In the genomic region with DNA sequence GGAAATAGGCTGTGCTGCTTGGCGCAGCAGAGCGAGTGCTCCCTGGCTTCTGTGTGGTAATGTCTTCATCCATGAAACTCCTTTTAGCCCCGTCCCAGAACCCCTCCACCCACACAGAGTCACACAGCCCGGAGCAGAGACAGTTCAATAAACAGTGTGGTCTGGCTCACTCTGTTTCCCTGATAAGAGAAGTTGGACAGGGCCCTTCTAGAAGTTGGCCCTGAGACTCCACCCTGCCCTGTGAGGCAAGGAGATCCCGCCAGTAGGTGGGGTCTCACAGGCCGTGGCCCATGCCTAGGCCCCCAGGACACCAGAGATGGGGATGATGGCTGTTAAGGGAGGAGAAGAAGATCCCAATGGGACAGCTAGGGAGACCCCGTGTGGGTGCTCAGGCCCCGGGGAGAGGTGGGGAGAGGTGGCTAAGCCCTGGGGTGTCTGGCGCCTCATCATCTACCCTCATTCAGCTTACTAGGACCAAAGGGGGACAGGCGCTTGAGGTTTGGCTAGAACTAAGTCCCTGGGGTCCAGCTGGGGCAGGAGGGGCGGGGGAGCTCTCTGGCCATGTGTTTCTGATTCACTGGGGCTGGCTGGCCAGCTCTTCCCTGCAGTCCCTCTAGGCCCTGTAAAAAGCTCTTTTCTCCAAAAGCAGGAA, we compare ENCODE assay signal across 9 mouse cellular contexts. TPM values are rescaled to one million over a fixed set of nuclear protein-coding genes. Genes with fewer than 3 reads are reported as not detected.
DNase-seq lines count a peak whose midpoint lies in the region; ATAC-seq and TF ChIP-seq lines count a peak whose summit lies in the region.
"Had no signal": no experiment of that assay in that cellular context is flagged by ENCODE, and none has a peak within 500 bp of the region (broad histone marks: within the 10 kb centered on the region; RNA-seq: fewer than 3 reads in every experiment).

No protein-coding gene starts in this region.

- H3K36me3 ChIP-seq in heart, embryonic 16.5 days (ENCODE audit: control insufficient read depth, insufficient read depth): no peaks in the 10 kb centered on the region
- H3K36me3 ChIP-seq in liver, embryonic 15.5 days (replicated peaks): no peaks in the 10 kb centered on the region
- H3K36me3 ChIP-seq in forebrain, postnatal 0 days (ENCODE audit: insufficient read depth): no peaks in the 10 kb centered on the region

- TF ChIP-seq CTCF in cerebellum, adult 2 months (IDR thresholded peaks at IDR 0.05; ENCODE audit: borderline replicate concordance, insufficient read depth, low read depth, low read length): no peak
- TF ChIP-seq CTCF in forebrain, postnatal 0 days (IDR thresholded peaks at IDR 0.05; ENCODE audit: low read depth): no peak

- peak overlapping the region; percentile 15; the same call in 1 of the 2 replicates for H3K9ac ChIP-seq in heart, embryonic 16.5 days (ENCODE audit: low read length)
- no peak overlapping the region for H3K9ac ChIP-seq in liver, embryonic 15.5 days
- H3K9ac ChIP-seq in forebrain, postnatal 0 days: no peak overlapping the region

- peaks cover 6% of the 10 kb centered on the region for H3K4me1 ChIP-seq in heart, embryonic 16.5 days (ENCODE audit: control insufficient read depth, insufficient read depth, low read length)
- H3K4me1 ChIP-seq in liver, embryonic 15.5 days (replicated peaks): peaks cover 29% of the 10 kb centered on the region
- peaks cover 29% of the 10 kb centered on the region for H3K4me1 ChIP-seq in cerebellum, adult 2 months (ENCODE audit: control insufficient read depth, insufficient read depth, low read length)
- peaks cover 13% of the 10 kb centered on the region; the same call in 1 of the 2 replicates for H3K4me1 ChIP-seq in forebrain, postnatal 0 days (ENCODE audit: insufficient read depth)

- no peaks in the 10 kb centered on the region for H3K9me3 ChIP-seq in heart, embryonic 16.5 days (replicated peaks; ENCODE audit: control insufficient read depth, low read length)
- H3K9me3 ChIP-seq in liver, embryonic 15.5 days (replicated peaks): no peaks in the 10 kb centered on the region
- H3K9me3 ChIP-seq in forebrain, postnatal 0 days (ENCODE audit: low read length): no peaks in the 10 kb centered on the region
- H3K9me3 ChIP-seq: megakaryocyte, embryonic 14.5 days had no signal

- TF ChIP-seq POLR2A in cerebellum, adult 2 months (IDR thresholded peaks at IDR 0.05; ENCODE audit: borderline replicate concordance, insufficient read depth, low read length): no peak

- H3K27me3 ChIP-seq in heart, embryonic 16.5 days (ENCODE audit: control insufficient read depth, insufficient read depth, low read length): peaks cover 18% of the 10 kb centered on the region
- peaks cover 59% of the 10 kb centered on the region for H3K27me3 ChIP-seq in liver, embryonic 15.5 days
- no peaks in the 10 kb centered on the region for H3K27me3 ChIP-seq in cerebellum, adult 2 months (ENCODE audit: control insufficient read depth, insufficient read depth, low read length)
- no peaks in the 10 kb centered on the region for H3K27me3 ChIP-seq in forebrain, postnatal 0 days (ENCODE audit: insufficient read depth, low read length)

- DNase-seq in embryo, embryonic 10 days (ENCODE audit: low spot score): peak; percentile 48
- DNase-seq in embryo, embryonic 10.5 days (ENCODE audit: low spot score): no peak
- peak; percentile 64 for DNase-seq in embryo, embryonic 11 days
- DNase-seq in cerebellum, adult 2 months: no peak
- DNase-seq in left cerebral cortex, adult 11 months (ENCODE audit: low spot score): no peak
- no peak for DNase-seq in forebrain, postnatal 0 days

- WGBS in heart, embryonic 16.5 days: 44% methylated on average over 11 of the region's 11 CpGs
- 36% methylated on average over 11 of the region's 11 CpGs for WGBS in liver, embryonic 15.5 days (ENCODE audit: insufficient replicate concordance)
- WGBS in cerebellum, adult 2 months: 62% methylated on average over 11 of the region's 11 CpGs
- 67% methylated on average over 11 of the region's 11 CpGs for WGBS in forebrain, postnatal 0 days

- ATAC-seq in heart, embryonic 16.5 days (replicated peaks; ENCODE audit: extremely low read depth, insufficient read depth, low FRiP score): peak; percentile 25
- peak; percentile 67 for ATAC-seq in liver, embryonic 15.5 days (ENCODE audit: insufficient read depth)
- ATAC-seq in forebrain, postnatal 0 days: no peak

- H3K4me2 ChIP-seq in heart, embryonic 16.5 days (ENCODE audit: low read depth, low read length): no peak overlapping the region
- peak overlapping the region; percentile 15 for H3K4me2 ChIP-seq in liver, embryonic 15.5 days
- H3K4me2 ChIP-seq in forebrain, postnatal 0 days (ENCODE audit: low read depth): no peak overlapping the region

- H3K4me3 ChIP-seq in heart, embryonic 16.5 days (ENCODE audit: low read length): no peak overlapping the region
- no peak overlapping the region for H3K4me3 ChIP-seq in liver, embryonic 15.5 days (replicated peaks)
- H3K4me3 ChIP-seq in cerebellum, adult 2 months (replicated peaks; ENCODE audit: insufficient read depth, low read depth, low read length): no peak overlapping the region
- no peak overlapping the region for H3K4me3 ChIP-seq in forebrain, postnatal 0 days (ENCODE audit: low read depth, low read length)
- H3K4me3 ChIP-seq: megakaryocyte, embryonic 14.5 days had no signal

- peak overlapping the region; percentile 76 for H3K27ac ChIP-seq in heart, embryonic 16.5 days (ENCODE audit: low read length)
- H3K27ac ChIP-seq in liver, embryonic 15.5 days (replicated peaks): peak overlapping the region; percentile 57; the same call in 1 of the 2 replicates
- H3K27ac ChIP-seq in cerebellum, adult 2 months (ENCODE audit: insufficient read depth, low read length): no peak overlapping the region
- H3K27ac ChIP-seq in forebrain, postnatal 0 days (ENCODE audit: low read depth, low read length): no peak overlapping the region

RNA-seq across cellular contexts. Expression of gene Prcd, which starts 5.9 kb away (rescaled TPM):
- 1.7 and 2.5 TPM in 2 replicates for polyA plus RNA-seq in heart, embryonic 16.5 days (2015; fragmentation: Nextera tagmentation; extraction: Ambion mirVana)
- polyA plus RNA-seq in liver, embryonic 15.5 days (2015; fragmentation: Nextera tagmentation; extraction: Ambion mirVana): 0.16 and 0.29 TPM in 2 replicates
- polyA plus RNA-seq in cerebellum, adult 2 months (2012; rRNA removed): 13.7 and 14.2 TPM in 2 replicates
- 1.5 and 3.3 TPM in 2 replicates for total RNA-seq in forebrain, postnatal 0 days (2014; rRNA removed)
- 3.4 and 4.8 TPM in 2 replicates for polyA plus RNA-seq in forebrain, postnatal 0 days (2015; fragmentation: Nextera tagmentation; extraction: Ambion mirVana)

RNA-seq across cellular contexts. Expression of gene Cygb, which starts 6.6 kb away (rescaled TPM):
- polyA plus RNA-seq in heart, embryonic 16.5 days (2015; fragmentation: Nextera tagmentation; extraction: Ambion mirVana): 11.6 and 12.3 TPM in 2 replicates
- 0.84 and 1.0 TPM in 2 replicates for polyA plus RNA-seq in liver, embryonic 15.5 days (2015; fragmentation: Nextera tagmentation; extraction: Ambion mirVana)
- polyA plus RNA-seq in cerebellum, adult 2 months (2012; rRNA removed): 105 and 113 TPM in 2 replicates
- 20.7 and 22.7 TPM in 2 replicates for total RNA-seq in forebrain, postnatal 0 days (2014; rRNA removed)
- 24.9 and 27.6 TPM in 2 replicates for polyA plus RNA-seq in forebrain, postnatal 0 days (2015; fragmentation: Nextera tagmentation; extraction: Ambion mirVana)

RNA-seq across cellular contexts. Expression of gene Rhbdf2, which starts 20.6 kb away (rescaled TPM):
- polyA plus RNA-seq in heart, embryonic 16.5 days (2015; fragmentation: Nextera tagmentation; extraction: Ambion mirVana): 9.9 and 10.3 TPM in 2 replicates
- 7.2 and 7.5 TPM in 2 replicates for polyA plus RNA-seq in liver, embryonic 15.5 days (2015; fragmentation: Nextera tagmentation; extraction: Ambion mirVana)
- polyA plus RNA-seq in cerebellum, adult 2 months (2012; rRNA removed): 1.9 and 2.2 TPM in 2 replicates
- total RNA-seq in forebrain, postnatal 0 days (2014; rRNA removed): 1.6 and 1.9 TPM in 2 replicates
- 0.75 and 0.97 TPM in 2 replicates for polyA plus RNA-seq in forebrain, postnatal 0 days (2015; fragmentation: Nextera tagmentation; extraction: Ambion mirVana)

Comparison
In these comparisons a context has a peak if more than half of its experiments do, and no peak if none do; other contexts are left out.
1. DNase-seq: peak in embryo, embryonic 10 days (single experiment) and embryo, embryonic 11 days (single experiment); none in embryo, embryonic 10.5 days (single experiment), cerebellum, adult 2 months (0 of 2), left cerebral cortex, adult 11 months (single experiment) and forebrain, postnatal 0 days (single experiment).
2. H3K27ac ChIP-seq: peak in heart, embryonic 16.5 days (single experiment) and liver, embryonic 15.5 days (single experiment); none in cerebellum, adult 2 months (single experiment) and forebrain, postnatal 0 days (single experiment).